Mouse (Mus musculus): ENCODE measurements around the gene Josd1. TPM values are rescaled to one million over a fixed set of nuclear protein-coding genes. Genes with fewer than 3 reads are reported as not detected.
A peak's percentile ranks its signal among the peaks of the same experiment; 100 is the strongest.
"Not testable (repeated sequence)": the region's sequence is repeated elsewhere in the genome, so short reads cannot be mapped to it uniquely, and the experiment has no call there.

Gene Josd1
- total RNA-seq, 2 experiments from 2014 or later = 28.1 to 30.9 TPM

- DNase-seq = no peak
- intact Hi-C loops (cut with DNase I) = loop anchor here (5.0 kb wide), 1 partner anchor 43 kb away; no protein-coding TSS in a partner anchor
Measured at GRCm38 (mm10) chr15:79694512-79694911, 6.8 kb upstream of the Josd1 start.

DNA sequence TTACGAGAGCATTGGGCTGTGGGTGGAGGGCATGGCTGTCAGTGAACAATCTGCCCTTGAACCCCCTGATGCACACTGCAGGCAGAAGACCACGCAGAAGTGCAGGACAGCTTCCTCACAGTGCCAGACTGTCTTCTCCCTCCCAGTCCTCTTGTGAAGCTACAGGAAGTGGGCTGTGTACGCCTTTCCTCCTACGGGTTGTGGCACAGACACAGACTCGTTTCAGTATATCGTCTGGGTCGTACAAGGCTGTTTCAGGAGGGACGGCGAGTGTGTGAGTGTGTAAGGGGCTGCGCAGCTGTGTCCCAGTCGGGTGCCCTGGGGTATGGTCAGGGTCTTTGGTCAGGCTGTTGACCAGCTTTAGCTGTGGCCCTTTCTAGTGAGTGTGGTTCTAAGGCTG is 6.0 kb upstream of the Josd1 start:
- intact Hi-C loops (cut with DNase I) = loop anchor here (5.0 kb wide), 1 partner anchor 44 kb away; no protein-coding TSS in a partner anchor
- DNase-seq = no peak

GRCm38 (mm10) chr15:79692334-79692733 is 4.6 kb upstream of the Josd1 start:
- intact Hi-C loops (cut with DNase I) = loop anchor here (5.0 kb wide), 1 partner anchor 45 kb away; no protein-coding TSS in a partner anchor
- no peak for DNase-seq

DNA sequence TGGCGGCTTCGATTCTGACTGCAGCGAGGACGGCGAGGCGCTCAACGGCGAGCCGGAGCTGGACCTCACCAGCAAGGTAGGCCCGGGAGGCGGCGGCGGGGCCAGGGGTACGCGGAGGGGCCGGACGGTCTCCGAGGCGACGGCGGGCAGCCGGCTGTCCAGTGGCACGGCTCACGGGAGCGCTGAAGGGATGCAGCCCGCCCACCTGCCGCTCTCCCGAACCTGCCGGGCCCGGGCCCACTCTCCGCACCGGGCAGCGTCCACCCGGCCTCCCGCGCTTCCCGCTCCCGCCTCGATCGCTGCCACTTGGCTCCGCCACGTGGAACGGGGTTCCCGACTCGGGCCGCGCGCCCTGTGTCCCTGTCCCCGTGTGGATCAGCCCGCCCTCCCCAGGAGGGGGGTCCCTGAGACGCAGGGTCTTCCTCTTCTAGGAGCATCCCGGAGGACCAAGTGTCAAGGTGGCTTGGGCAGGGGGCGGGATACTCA is 3.3 kb upstream of the Josd1 start:
- intact Hi-C loops (cut with DNase I) = loop anchor here (5.0 kb wide), 1 partner anchor 46 kb away; no protein-coding TSS in a partner anchor
- peak in 1 of 2 experiments; percentile 55 for DNase-seq

- intact Hi-C loops (cut with DNase I) = loop anchor here (5.0 kb wide), 1 partner anchor 47 kb away; no protein-coding TSS in a partner anchor
- peak; percentile 95 for DNase-seq
Measured at GRCm38 (mm10) chr15:79690426-79691022, 2.8 kb upstream of the Josd1 start, which contains the start of gene Gtpbp1. Gene Gtpbp1, plus strand, starts transcription at chr15:79690845.

DNA sequence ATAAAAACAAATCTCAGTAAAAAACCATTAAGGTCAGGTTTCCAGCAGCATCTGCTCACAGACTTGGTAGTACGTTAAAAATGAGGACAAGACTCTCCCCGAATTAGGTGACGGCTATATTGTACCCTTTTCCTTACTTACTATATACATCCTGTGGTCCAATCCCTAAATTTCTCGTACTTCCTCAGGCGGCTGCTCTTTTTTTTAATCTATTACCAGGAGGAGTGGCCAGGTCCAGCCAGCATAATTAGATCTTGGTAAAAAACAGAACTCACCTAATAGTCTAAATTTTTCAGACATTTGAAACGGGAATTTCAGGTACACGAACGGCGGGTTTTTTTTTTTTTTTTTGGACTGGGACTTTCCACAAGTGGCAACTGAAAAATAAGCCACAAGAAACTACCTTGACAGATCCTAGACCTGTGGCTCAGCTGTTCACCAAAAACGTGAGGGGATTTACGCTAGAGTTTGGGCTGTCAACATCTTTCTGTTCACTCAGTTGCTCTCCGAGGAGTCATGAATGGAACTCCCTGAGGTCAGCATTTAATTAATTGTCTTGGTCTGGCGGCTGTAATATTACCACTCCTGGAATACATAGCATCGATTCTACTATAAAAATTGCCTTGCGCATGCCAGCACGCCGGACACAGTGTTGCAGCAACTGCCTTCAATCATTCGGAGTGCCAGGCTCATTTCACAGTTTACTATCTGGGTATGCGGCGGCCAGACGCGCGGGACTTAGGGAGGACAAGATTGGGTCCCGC is 2.1 kb upstream of the Josd1 start:
- intact Hi-C loops (cut with DNase I) = loop anchor here (5.0 kb wide), 1 partner anchor 47 kb away; no protein-coding TSS in a partner anchor
- no peak for DNase-seq

GRCm38 (mm10) chr15:79688268-79688956 is 693 bp upstream of the Josd1 start:
- no peak for DNase-seq
- intact Hi-C loops (cut with DNase I) = no loop called here

- DNase-seq = no peak
- intact Hi-C loops (cut with DNase I) = loop anchor here (2.0 kb wide), 1 partner anchor 16 kb away; the partner anchor contains the start of gene Tomm22
Measured at GRCm38 (mm10) chr15:79687175-79687574, 544 bp downstream of the Josd1 start.

DNA sequence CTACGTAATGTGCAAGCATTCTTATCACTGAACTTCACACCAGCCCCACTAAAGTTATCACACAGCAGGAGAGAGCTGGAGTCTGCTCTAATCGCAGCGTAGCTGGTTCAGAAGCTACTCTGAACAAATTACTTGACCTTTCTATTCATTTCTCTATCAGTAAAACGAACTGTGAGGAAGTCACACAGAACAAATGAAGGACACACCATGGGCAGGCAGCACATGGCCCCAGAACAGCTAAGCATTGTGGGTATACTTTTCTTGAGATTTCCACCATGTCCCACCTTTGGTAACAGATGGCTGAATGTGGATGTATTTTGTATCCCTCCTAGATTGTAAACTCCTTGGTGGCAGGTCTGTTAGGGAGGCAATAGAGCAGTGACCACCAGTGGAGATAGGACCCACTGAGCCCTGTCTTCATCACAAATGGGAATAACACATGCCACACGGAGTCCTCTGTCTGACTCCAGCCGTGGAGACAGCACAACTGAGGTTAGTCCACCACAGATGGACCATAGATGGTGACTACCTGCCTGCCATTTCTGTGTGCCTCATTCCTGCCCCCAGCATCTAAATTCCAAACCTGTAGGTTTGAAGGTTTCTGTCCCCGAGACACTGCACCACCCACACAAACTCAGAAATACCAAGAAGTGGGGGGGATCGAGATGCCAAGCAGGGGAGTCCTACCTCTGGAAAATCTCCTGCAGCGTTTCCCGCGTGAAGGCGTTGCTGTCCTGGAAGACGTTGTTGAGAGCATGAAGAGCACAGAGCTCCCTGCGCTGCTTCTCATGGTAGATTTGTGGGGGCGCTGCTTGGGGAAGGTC is 1.5 kb downstream of the Josd1 start:
- intact Hi-C loops (cut with DNase I) = loop anchor here (2.0 kb wide), 1 partner anchor 15 kb away; the partner anchor contains the start of gene Tomm22
- no peak for DNase-seq

- no peak for DNase-seq
- intact Hi-C loops (cut with DNase I) = no loop called here
Measured at GRCm38 (mm10) chr15:79685141-79685641, 2.5 kb downstream of the Josd1 start.

DNA sequence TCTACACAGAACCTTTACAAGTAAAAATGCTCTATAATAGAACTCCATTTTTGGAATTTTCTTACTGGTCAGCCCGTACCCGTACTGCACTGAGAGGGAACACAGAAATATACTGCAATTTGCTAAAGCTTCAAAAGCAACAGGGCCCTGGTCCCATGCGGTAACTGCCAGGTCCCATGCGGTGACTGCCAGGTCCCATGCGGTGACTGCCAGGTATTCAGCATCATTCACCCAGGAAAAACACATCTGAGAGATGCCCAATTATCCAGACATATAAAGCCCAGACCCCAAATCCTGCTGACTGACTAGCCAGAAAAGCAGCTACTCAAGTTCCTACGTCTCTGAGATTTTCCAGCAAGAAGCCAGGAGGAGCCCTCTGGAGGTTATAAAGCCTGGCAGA is 3.1 kb downstream of the Josd1 start:
- intact Hi-C loops (cut with DNase I) = no loop called here
- DNase-seq = no peak

DNA sequence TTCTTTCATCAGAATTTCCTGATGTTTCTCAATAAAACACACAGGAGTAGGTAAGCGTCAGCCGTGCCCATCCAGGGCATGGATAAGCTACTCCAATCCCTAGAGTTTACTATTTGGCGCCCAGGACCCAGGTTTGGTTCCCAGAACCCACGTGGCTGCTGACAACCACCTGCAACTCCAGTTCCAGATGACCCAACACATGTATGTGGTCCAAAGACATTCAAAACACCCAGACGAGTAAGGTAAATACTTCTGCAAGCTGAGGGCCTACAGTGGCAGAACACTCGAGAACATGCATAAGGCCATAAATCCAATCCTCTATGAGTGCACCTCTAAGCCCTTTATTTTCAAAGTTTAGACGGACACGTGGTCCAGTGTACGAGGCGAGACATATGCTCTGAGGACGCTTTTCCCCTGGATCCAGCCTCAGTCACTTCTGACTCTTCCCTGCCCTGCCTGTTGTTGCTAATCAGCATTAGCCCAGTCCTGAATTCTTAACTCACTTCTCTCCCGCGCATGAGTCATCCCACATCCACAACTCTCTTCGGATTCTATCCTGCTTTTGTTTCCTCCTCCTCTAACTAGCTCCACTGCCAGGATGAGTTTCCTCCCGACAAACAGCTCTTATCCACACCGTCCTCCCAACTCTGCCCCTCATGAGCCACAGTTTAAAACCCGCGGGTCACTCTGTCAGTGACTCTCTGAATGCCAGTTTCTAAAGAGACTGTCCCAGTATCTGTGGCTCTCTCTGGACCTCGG is 3.8 kb downstream of the Josd1 start:
- no peak for DNase-seq
- intact Hi-C loops (cut with DNase I) = no loop called here

DNA sequence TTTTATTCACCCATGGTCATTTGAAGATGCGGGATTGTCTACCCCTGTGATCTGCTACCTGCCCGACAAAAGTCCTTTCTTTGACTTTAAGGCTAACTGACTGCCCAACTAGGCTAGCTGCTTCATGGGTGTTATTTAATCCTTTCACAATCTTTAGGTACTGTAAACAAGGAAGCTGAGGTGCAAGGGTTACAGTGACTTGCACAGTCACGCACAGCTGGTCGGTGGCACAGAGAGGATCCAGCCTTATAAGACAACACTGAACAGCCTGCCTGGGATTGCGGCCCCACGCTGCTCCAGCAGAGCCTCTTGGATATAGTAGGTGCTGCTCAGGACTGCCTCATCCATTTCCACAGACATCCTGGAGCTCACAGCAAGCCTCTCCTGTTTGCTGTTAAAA is 4.6 kb downstream of the Josd1 start:
- intact Hi-C loops (cut with DNase I) = no loop called here
- DNase-seq = no peak

- DNase-seq = no peak
- intact Hi-C loops (cut with DNase I) = no loop called here
Measured at GRCm38 (mm10) chr15:79681973-79682372, 5.7 kb downstream of the Josd1 start.

DNA sequence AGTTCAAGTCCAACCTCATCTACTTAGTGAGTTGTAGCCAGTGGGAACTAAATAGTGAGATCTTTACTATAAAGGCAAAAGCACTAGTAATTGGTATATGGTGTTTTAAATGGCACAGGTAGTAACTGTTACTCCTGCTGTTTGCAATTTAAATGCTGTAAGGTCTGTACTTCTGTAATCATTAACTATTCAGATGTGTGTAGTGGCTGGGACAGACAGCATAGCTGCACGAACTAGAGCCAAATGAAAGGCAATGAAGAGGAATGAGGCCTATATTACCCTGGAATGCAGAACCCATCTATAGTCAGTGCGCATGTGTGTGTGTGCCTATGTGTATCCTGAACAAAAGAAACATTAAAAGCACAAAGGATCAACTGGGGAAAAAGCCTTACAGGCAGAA is 9.8 kb downstream of the Josd1 start:
- DNase-seq = no peak
- intact Hi-C loops (cut with DNase I) = no loop called here

DNA sequence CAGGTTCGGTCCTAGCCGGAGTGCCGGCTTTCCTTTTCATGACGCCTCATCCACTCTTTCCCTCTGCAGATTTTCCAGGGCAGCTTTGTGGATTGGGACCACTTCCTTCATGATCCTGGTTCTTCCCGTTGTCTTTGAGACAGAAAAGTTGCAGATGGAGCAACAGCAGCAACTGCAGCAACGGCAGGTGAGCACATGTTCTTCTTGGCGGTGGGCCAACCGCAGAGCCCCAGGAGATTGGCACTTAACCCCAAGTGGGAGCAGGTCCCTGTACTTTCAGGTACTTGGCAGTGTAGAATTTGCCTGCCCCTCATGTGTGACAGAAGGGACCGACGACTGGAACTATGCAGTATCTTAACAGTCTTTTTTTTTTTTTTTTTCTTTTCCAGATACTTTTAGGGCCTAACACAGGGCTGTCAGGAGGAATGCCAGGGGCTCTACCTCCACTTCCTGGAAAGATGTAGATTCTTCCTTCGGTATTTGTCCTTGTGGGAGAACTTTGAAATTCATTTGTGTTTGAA is 15.8 kb downstream of the Josd1 start:
- intact Hi-C loops (cut with DNase I) = loop anchor here (2.0 kb wide), 1 partner anchor 15 kb away; the partner anchor contains the start of gene Josd1
- not testable (repeated sequence) for DNase-seq

- DNase-seq = no peak
- intact Hi-C loops (cut with DNase I) = loop anchor here (2.0 kb wide), 1 partner anchor 16 kb away; the partner anchor contains the start of gene Josd1
Measured at GRCm38 (mm10) chr15:79670972-79671299, 16.8 kb downstream of the Josd1 start.

DNA sequence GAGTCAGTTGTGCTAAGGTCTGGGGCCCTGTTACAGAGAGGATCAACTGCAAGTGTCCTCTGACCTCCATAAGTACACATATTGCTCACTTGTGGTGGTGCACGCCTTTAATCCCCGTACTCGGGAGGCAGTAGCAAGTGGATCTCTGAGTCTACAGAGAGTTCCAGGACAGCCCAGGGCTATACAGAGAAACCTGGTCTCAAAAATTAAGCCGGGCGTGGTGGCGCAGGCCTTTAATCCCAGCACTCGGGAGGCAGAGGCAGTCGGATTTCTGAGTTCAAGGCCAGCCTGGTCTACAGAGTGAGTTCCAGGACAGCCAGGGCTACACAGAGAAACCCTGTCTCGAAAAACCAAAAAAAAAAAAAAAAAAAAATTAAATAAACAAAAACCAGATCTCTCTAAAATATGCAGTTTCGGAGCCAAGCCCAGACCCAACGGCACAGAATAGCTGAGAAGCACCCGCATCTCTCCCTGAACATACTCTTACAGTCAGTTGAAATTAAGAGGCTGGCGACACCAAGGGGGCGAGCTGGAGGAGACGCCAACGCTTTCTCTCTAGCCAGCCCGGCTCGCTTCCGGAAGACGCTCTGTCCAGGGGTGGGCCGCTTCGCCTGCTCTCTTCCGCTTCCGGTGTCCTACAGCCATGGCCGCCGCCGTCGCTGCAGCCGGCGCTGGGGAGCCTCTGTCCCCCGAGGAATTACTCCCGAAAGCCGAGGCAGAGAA is 17.3 kb downstream of the Josd1 start, which contains the start of gene Tomm22:
Tomm22 (plus strand) TSS at position 613 of the 723 bp plus-strand sequence.
- DNase-seq = peak; percentile 89 to 92
- intact Hi-C loops (cut with DNase I) = loop anchor here (2.0 kb wide), 1 partner anchor 16 kb away; the partner anchor contains the start of gene Josd1

Data from heart, postnatal 14 days (tissue).